Mouse (Mus musculus) gastrocnemius, postnatal 14 days (tissue): ENCODE data around the gene Dnah5. TPM values are rescaled to one million over a fixed set of nuclear protein-coding genes. Genes with fewer than 3 reads are reported as not detected.

Experiments
- DNase-seq: peaks from one replicate; pipeline ENCODE4 v3.0.0; 2021; ENCODE audit warnings: mixed read lengths
- intact Hi-C: fragments of 180-260 bp; cut with DNase I; formaldehyde crosslinking; loops from one replicate; pipeline ENCODE4 v1.15.1; 2025; ENCODE audit warnings: low total_unique reads
- long read RNA-seq, 2 experiments: library from polyadenylated mRNA; stranded (forward); transcript quantifications; one replicate each; pipeline ENCODE4 v2.0.0; 2021
- total RNA-seq, 2 experiments: library from RNA; stranded (reverse); gene quantifications; 2 replicates each; pipeline ENCODE4 v1.2.3; 2021

Dnah5 gene
- total RNA-seq = under 1 TPM in 1 of 2 experiments, not detected in 1; 0.02 TPM
- long read RNA-seq, experiment 1 = 0 reads
- long read RNA-seq, experiment 2 = 0 reads

GRCm38 (mm10) chr15:28203111-28204075 lies at the start of gene Dnah5:
Gene Dnah5 (plus strand): TSS chr15:28203752.
- intact Hi-C loops = no loop called here
- DNase-seq = no peak

- intact Hi-C loops = no loop called here
These were observed 48.6 kb upstream of the Dnah5 start for GRCm38 (mm10) chr15:28154822-28155501.

GRCm38 (mm10) chr15:28158771-28159489 lies 44.6 kb upstream of the Dnah5 start:
- intact Hi-C loops = no loop called here
- peak; percentile 54 for DNase-seq

More at GRCm38 (mm10) chr15:28154822-28155501, 48.6 kb upstream of the Dnah5 start:
- no peak for DNase-seq

GRCm38 (mm10) chr15:28162291-28162690 lies 41.3 kb upstream of the Dnah5 start:
- intact Hi-C loops = no loop called here
- no peak for DNase-seq

GRCm38 (mm10) chr15:28165234-28165633 lies 38.3 kb upstream of the Dnah5 start:
- no peak for DNase-seq
- intact Hi-C loops = no loop called here

GRCm38 (mm10) chr15:28166090-28166489 lies 37.5 kb upstream of the Dnah5 start:
- no peak for DNase-seq
- intact Hi-C loops = no loop called here

GRCm38 (mm10) chr15:28178951-28179350 lies 24.6 kb upstream of the Dnah5 start:
- no peak for DNase-seq
- intact Hi-C loops = loop anchor here (2.0 kb wide), 1 partner anchor 262 kb away; no protein-coding TSS in a partner anchor

GRCm38 (mm10) chr15:28179556-28179955 lies 24.0 kb upstream of the Dnah5 start:
- intact Hi-C loops = loop anchor here (2.0 kb wide), 1 partner anchor 263 kb away; no protein-coding TSS in a partner anchor
- DNase-seq = no peak

- intact Hi-C loops = loop anchor here (10.0 kb wide), 1 partner anchor 117 kb away; no protein-coding TSS in a partner anchor
- peak; percentile 52 for DNase-seq
These were observed 21.7 kb upstream of the Dnah5 start for GRCm38 (mm10) chr15:28181862-28182261.

GRCm38 (mm10) chr15:28182567-28182966 lies 21.0 kb upstream of the Dnah5 start:
- no peak for DNase-seq
- intact Hi-C loops = loop anchor here (10.0 kb wide), 1 partner anchor 118 kb away; no protein-coding TSS in a partner anchor

GRCm38 (mm10) chr15:28187472-28188360 lies 15.8 kb upstream of the Dnah5 start:
- peak; percentile 67 for DNase-seq
- intact Hi-C loops = loop anchor here (10.0 kb wide), 1 partner anchor 123 kb away; no protein-coding TSS in a partner anchor

- intact Hi-C loops = loop anchor here (10.0 kb wide), 1 partner anchor 124 kb away; no protein-coding TSS in a partner anchor
- no peak for DNase-seq
These were observed 15.1 kb upstream of the Dnah5 start for GRCm38 (mm10) chr15:28188361-28189011.

GRCm38 (mm10) chr15:28189668-28190067 lies 13.9 kb upstream of the Dnah5 start:
- intact Hi-C loops = loop anchor here (10.0 kb wide), 1 partner anchor 125 kb away; no protein-coding TSS in a partner anchor
- no peak for DNase-seq

GRCm38 (mm10) chr15:28198609-28199008 lies 4.9 kb upstream of the Dnah5 start:
- DNase-seq = no peak
- intact Hi-C loops = no loop called here

- DNase-seq = no peak
- intact Hi-C loops = no loop called here
These were observed 1.1 kb downstream of the Dnah5 start for GRCm38 (mm10) chr15:28204626-28205025.

GRCm38 (mm10) chr15:28207545-28207944 lies 4.0 kb downstream of the Dnah5 start:
- intact Hi-C loops = no loop called here
- DNase-seq = no peak

- intact Hi-C loops = no loop called here
- DNase-seq = no peak
These were observed 9.5 kb downstream of the Dnah5 start for GRCm38 (mm10) chr15:28213057-28213456.

- DNase-seq = no peak
- intact Hi-C loops = no loop called here
These were observed 12.8 kb downstream of the Dnah5 start for GRCm38 (mm10) chr15:28216358-28216757.
